Mouse (Mus musculus) CD4-positive naive resting alpha-beta T cell, adult 76 days (primary cell): ENCODE measurements around the gene Tmem159. TPM values are rescaled to one million over a fixed set of nuclear protein-coding genes. Genes with fewer than 3 reads are reported as not detected.

ENCODE experiments used
- total RNA-seq: library from RNA; stranded (reverse); gene quantifications from one replicate; pipeline ENCODE4 v1.2.4, GENCODE M21; 2023

The Tmem159 gene
- total RNA-seq: not detected

DNA sequence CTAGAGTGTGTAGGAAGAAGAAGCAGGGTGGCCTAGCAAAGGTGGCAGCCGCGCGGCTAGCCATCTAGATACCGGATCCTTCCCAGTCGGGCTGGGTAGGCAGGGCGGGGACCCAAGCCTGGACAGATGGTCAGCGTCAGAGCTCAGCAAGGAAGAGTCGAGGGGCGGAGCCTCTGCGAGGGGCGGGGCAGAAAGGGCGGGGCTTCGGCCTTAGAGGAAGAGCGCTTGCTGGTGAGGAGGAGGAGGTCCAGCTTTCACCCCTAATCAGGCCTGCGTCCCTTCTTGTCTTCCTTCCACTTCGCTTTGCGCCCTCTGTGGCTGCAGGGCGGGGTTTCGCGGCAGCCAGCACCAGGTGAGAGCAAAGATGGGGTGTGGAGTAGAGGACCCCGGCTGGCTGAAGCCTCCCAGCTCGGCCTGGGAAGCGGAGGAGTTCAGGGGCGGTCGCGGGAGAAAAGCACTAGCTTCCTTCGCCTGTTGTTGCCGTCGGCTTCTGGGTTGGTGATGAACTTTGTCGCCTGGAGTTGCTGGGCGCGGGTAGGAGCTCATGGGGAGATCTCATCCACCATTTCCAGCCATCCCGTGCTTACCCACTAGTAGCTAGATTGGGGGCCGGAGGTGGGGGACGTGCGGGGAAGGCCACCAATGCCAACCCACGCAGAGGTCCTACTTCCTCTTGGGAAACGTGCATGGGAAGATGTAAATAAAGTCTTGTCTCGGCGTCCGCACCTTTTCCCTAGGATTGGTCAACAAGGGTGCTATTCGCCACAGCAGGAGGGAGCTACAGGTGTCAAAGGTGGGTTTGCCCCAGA is at the start of gene Tmem159:
Gene Tmem159, plus strand, starts transcription at position 190 of the 809 bp plus-strand sequence.

DNA sequence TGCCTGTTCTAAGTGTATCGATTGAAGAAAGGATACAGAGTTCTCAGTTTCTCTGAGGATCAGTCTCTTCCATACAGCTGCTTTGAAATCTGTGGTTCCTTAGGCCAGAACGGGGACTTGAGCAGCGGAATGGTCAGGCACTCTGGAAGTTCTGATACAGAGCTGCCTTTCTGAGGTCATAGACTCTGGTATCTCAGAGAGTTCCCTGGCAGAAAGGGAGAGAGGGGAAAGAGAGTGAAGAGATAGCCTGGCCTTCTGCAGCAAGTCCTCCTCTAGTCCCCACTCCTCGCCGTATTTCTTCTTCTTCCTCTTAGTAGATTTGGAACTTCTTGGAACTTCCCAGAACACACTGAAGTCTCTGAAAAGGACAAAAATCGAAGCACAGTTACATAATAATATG is 7.0 kb upstream of the Tmem159 start, which contains the start of gene Dnah3:
Gene Dnah3, minus strand, starts transcription at position 101 of the 400 bp plus-strand sequence.

DNA sequence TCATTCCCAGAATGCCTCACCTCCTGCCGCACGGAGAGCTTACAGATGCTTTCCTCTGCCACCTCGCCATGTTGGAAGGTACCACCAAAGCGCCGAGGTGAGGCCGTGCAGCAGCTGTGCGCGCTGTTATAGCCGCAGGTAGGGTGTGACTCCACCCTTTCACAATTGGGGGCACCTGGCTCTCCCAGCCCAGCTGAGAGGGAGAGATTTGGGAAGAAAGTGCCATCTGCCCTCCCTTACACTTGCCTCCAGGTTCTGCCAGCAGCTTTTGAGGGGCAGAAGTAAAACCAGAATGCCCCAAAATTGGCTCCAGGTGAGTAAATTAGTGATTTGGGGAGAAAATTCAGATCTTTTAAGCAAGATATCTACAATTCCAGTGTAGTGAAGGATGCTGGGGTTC is 43.0 kb downstream of the Tmem159 start, which contains the start of gene Zp2:
Gene Zp2, minus strand, starts transcription at position 101 of the 400 bp plus-strand sequence.

Other genes with a start within 250 kb of the Tmem159 start
- 6.3 TPM for gene Lyrm1, start 206.5 kb upstream of the Tmem159 start, total RNA-seq
- 21.3 TPM for gene Dcun1d3, start 206.1 kb upstream of the Tmem159 start, total RNA-seq
- not detected for gene Dnah3, start 7.1 kb upstream of the Tmem159 start, total RNA-seq
- not detected for gene Zp2, start 42.9 kb downstream of the Tmem159 start, total RNA-seq
- not detected for gene Anks4b, start 71.5 kb downstream of the Tmem159 start, total RNA-seq
- gene Crym, start 99.8 kb downstream of the Tmem159 start, total RNA-seq: not detected
- gene Abca14, start 101.6 kb downstream of the Tmem159 start, total RNA-seq: not detected
- gene Abca15, start 226.3 kb downstream of the Tmem159 start, total RNA-seq: not detected